Mouse (Mus musculus) v-Abl transformed pro-B cells (cell line): ENCODE measurements around the gene Dlg2.

Experiments
- in situ Hi-C, 2 experiments: fragments of 400-800 bp; cut with MboI; formaldehyde crosslinking; loops; one replicate each; pipeline ENCODE4 v1.15.1; 2025; ENCODE audit not compliant: unreplicated experiment in 2 of 2

Gene Dlg2

DNA sequence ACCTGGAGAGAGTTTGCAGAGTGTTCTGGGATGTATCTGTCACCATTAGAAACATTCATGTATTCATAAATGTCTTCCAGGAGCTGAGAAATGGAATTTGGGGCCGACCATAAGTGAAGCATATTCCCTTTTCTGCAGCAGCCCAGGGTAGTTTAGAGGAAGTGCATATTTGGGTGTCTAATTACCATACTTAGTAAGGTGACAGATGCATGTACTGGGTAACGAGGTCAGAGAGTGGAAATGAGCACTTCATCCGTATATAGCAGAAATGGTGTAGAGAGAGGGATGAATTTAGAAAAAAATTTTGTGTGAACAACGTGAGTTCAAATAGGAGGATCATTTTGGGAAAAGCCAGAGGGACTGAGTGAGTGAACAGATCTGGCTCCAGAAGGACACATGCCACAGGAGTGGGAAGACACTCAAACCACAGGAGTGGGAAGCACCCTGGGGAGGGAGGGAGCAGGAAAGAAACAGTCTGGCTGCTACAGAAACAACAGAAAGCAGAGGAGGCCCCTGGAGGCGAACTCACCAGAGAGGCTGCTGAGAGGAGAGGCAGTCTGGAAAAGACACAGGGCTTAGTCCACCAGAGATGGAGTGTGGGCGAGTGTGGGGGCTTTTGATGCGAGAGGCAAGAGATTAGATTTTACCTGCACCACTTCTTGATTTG, 742.0 kb downstream of the Dlg2 start:
- in situ Hi-C loops, result loop anchor here (25.0 kb wide), 3 partner anchors 981 to 1756 kb away; no protein-coding TSS in a partner anchor

DNA sequence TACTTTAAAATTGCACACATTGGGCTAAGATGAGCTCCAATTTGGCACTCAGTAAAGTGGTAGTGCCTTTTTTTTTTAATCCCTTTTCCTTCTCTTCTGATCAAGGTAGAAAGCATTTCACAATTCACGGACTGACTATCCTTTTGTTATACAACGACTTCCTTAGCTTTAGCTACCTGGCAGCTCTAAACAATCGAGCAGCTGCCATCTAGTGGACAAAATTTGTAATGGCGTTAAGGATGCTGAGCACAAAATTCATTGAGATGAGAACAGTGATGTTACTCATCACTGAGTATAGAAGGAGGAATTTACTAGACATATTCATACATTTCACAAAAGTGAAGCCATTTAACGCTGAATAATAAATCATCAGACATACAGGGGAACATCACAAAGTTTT, 750.0 kb downstream of the Dlg2 start:
- in situ Hi-C loops, result loop anchor here (10.0 to 25.0 kb wide), 4 partner anchors 712 to 1752 kb away; partner anchors contain the start of gene Eed (in 1 of the 2)

DNA sequence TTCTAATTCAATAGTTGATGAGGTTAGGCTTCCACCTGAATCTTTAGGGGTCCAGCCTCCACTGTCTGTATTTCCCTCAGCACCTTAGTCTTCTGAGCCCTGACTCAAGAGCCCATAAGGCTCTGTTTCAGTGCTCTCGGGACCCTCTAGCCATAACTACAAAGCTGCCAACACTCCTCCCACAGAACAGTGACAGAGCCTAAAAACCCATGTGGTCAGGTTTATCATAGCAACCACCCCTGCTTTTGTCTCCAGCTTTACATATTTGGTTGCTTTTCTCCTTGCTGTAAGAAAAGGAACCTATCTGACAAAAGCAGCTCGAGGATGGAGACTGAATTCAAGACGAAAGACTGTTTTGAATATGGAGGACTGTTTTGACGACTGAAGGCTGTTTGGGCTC, 765.2 kb downstream of the Dlg2 start:
- in situ Hi-C loops, result loop anchor here (25.0 kb wide), 2 partner anchors 1229 to 1254 kb away; partner anchors contain the start of gene Eed (in 1 of the 2)

DNA sequence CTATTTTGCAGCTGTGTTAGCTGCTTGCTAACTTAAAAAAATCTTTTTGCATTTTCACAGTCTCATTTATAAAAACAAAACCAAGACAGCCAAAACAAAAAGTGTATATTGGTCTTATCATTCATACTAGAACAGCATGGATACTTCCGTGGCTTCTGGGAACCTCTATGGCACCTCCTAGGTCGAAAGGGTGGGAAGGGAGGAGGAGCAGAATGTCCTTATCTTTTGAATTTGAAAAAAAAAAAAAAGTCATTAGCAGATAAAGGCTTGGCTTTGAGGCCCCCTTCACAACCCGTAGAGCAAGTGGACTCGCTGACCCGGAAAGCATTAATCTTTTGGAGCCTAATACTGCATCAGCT, 785.2 kb downstream of the Dlg2 start:
- in situ Hi-C loops, result no loop called here

DNA sequence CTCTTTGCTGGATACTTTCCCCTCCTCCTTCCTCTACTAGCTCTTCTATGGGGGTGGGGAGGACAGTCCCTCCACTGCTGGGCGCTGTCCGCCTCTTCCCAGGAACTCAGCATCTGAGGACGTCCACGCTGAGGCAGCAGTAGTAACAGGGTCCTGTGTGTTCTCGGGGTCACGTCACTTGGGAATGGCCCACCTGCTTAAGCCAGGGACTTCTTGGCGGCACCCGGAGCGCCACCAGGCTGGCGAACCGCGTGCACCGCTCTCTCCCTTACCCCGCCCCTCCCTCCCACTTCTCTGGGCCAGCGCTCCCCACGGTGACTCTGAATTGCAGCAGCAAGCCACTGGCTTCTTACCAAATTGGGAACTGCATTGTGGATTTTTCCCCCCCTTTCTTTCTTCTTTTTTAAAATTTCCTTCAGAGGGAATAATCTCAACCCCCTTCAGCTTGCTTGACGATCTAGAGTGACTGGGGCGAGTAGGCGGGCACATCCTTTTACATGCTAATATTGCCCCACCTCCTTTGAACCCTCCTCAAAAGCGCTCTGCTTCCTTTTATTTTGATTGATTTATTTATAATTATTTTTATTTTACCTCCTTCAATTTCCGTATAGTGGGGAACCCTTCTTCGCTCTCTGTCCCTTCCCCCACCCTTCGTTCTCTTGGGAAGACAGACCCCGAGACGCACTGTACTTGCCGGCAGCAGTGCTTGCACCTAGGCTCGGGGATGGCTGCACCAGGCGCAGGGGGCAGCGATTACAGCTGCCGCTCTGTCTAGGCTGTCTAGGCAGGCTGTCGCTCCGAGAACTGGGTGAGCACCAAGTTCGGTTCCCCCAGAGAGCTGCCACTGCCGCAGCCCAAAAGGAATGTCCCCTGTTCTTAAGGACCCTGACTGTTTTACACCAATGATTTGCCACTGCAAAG, 785.8 kb downstream of the Dlg2 start:
- in situ Hi-C loops, result no loop called here

DNA sequence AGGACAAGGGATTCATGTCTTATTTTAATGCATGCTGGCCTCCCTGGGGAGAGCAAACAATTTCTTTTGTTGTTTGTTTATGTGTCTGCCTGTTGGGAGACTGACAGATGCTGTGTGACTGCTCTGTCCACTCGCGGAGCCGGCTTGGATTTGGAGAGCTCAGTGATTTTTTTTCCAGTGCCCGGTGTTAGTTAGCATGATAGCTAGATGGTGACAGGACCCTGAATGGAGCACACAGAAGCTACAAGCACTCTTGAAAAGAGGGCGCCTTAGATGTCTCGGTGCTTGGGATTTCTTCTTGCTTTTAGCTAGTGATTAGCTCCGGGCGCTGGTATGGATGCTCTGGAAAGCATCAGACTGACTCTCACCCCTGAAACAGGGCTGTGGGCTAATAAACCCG, 786.5 kb downstream of the Dlg2 start:
- in situ Hi-C loops, result no loop called here

DNA sequence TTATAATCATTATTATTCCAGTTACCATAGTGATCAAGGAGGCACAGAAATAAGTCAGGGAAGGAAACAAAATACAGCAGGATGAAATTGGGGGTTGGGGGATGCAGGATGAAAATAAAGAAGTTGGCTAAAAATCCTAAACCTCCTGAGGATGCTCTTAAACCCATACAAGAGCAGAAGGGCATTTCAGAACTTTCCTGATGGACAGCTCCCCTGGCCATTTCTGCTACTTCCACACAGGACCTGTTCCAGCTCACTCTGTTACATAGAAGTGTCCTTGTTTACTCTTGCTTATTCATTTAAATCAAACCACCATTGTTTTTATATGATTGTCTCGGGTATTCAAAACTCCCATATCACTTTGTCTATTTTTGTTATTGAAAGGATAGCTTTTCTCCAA, 791.3 kb downstream of the Dlg2 start:
- in situ Hi-C loops, result no loop called here

DNA sequence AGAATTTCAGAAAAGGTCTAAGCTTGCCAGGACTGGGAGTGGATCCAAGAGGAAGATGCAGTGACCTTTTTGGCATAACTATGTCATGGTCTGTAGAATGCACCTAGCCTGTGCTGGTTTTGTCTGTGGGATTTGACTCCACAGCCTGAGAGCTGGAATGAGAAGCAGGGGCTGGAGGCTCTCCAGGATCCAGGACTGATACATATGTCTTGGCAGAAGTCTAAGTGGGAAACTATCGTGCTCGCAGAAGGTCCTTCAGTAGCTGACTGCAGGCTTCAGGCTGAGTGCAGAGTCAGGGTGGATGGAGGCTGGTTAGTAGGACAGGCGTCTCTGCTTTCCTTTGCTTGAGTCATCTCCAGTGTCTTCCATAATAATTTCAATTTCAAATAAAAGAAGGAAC, 807.7 kb downstream of the Dlg2 start:
- in situ Hi-C loops, result no loop called here

DNA sequence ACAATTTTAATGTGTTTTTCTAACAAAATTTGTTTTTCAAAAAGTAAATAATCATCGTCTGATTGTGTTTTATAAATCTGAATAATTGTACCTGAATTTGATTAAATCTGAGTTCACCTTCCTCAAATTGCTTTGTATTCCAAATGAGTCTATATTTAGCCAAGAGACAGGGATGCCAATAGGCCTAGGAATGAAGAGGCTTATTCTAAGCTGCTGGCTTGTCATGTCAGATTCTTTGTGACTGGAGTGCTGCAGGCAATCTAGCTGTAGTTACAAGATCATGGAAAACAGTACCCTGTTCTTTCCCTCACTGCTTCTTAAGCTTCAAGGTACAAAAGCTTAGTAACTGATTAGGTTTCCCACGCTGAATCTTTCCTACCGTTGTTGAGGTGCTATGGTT, 811.9 kb downstream of the Dlg2 start:
- in situ Hi-C loops, result no loop called here

DNA sequence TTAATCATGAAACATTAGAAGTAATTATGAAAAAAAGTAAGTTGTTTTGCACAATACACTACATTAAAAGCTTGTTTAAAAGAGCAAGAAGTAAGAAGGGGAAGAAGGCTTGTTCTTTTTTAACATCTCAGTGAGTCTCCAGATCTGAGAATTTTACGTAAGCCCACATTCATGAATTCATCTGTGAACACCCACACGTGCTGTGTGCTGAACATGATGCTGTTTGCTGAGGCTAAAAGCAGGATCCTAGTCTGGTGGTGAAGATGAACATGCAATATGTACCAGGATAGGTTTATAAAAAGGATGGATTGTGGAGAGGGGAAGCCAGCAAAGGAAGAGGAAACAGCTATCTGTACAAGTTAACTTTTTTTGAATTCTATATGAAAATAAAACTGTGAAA, 819.7 kb downstream of the Dlg2 start:
- in situ Hi-C loops, result no loop called here

DNA sequence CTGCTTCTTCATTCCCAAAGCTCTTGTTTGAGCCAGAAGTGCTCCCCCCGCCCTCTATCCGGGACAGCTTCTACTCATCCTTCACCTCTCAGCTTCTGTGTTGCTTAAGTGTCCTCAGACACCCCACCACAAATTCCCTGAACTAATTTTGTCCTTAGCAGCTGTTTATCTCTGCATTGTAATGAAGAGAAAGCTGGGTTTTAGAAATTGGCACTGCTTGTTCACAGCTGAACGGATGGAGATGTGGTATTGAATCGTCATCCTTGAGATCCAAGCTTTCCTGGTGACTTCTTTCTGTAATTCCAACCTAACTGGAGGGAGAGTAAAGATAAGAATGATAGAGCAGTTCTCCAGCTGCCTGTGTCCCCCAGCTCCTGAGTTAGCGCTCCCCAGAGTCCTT, 834.7 kb downstream of the Dlg2 start:
- in situ Hi-C loops, result no loop called here

DNA sequence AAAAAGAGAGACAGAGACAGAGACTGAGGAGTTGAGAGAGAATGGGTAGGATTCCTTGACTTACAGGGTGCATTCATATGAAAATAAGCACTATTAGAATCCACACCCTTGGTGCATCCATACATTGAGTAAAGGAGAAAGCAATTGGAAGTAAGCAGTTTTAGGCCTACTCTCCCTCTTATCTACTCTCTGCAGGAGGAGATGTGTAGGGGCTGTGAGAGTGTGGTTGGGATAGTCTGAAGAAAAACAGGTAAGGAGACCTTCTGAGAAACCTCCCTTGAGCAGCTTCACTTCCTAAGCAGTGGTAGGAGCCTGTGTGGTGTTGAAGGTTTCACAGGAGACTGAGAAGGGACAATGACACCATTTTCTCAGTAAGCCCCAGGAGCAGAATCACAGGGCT, 868.6 kb downstream of the Dlg2 start:
- in situ Hi-C loops, result no loop called here

DNA sequence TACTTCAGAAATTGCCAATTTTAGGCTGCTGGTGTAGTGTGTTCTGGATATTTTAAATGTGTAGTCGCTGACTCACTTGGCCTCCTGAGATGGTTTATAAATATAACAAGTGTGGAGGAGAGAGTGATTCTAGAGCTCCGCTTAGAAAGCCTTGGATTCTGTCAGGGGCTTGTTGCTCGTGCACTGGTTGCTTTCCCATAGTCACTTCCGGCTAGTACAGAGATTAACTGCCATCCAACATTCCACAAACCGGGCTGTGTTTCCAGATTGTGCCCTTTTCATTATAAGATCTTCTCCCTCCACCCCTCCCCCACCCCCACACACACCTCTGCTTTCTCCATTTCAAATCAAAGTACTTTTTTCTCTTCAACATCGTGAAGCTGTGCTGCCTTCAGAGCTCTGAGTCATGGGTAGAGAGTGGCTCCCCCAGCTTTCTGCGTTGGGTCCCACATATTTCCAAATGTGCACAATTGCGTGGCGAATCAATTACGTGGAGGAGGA, 893.4 kb downstream of the Dlg2 start:
- in situ Hi-C loops, result no loop called here

DNA sequence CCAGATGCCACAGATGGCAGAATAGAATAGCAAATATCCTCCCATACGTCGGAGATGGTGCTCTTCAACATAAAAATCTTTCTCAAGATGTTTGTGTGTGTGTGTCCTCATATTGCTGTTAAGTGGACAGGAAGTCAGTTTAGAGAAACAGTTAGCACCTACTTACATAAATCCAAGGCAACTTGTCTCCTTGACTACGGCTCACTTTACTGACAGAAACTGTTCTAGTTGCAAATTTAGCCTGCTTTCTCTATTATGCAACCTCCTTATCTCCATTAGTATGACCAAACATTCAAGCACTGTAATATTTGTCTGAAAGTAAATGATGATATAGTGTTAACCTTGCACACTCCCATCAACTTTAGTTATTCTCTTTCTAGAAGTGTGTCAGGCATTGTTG, 905.8 kb downstream of the Dlg2 start:
- in situ Hi-C loops, result no loop called here

DNA sequence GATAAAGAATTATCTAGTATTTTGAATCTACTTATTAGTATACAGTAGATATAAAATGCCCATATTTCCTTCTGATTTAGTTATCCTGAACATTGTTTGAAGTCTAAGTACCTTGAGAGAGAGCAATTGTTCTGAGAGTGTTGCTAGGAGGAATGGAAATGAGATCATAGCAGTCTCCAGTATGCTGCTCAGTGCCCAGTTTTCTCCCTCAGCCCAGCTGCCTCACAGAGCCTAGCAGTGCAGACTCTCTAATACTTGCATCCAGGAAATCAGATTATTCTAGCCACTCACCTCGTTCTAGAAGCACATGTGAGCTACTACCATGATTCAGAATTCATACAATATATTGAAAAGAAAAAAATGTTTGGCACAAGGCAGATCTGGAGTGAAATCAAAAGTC, 907.4 kb downstream of the Dlg2 start:
- in situ Hi-C loops, result no loop called here

DNA sequence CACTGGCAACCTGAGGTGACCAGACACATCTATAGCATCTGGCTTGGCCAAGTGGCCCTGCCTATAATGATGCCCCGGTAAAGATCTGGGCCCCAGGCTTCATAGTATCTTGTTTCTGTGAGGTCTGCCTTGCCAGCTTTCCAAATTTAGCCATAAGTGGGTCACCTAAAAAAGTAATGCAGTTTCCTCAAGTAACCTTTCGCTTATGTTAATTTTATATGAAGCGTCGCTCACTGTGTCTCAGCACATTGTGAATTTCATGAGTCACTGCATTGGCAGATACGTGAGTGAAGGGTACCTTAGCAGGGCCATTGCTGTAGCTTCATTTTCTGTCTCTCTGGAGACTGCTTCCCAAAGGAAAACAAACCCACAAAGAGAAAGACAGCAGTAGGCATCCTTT, 912.8 kb downstream of the Dlg2 start:
- in situ Hi-C loops, result no loop called here

DNA sequence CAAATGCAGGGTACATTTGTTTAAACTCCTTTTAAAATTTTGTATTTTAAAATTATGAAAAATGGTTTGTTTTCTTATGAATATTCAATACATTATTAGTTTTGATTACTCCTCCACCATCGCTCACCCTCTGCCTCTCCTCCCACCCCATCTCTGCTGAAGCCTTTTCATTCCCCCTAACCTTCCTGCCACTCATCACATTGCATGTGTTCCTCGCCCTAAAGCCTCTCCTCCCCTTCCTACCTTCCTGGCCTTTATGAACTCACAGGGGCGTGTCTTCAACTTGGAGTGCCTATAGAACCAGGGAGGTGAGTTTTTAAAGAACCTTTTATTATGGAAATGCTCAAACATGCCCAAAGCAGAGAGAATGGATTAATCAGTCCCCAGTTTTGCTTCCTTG, 921.4 kb downstream of the Dlg2 start:
- in situ Hi-C loops, result no loop called here

DNA sequence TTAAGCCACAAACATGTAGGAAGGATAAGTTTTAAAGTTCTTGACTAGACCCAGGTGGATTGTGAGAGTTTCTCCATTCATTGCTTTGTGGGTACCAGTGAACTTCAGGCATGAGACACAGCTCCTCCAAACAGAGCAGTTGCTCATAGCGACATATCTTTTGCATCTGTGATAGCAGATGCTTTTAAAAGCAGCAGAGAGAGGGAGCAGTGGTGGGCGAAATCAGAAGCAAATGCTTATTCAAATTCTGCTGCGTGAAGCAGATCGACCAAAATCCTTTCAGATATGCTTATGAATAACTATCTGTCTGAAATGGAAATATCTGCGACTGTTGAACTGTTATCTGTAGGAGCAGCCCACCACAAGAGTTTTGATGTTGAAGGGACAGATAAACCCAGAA, 935.6 kb downstream of the Dlg2 start:
- in situ Hi-C loops, result no loop called here

DNA sequence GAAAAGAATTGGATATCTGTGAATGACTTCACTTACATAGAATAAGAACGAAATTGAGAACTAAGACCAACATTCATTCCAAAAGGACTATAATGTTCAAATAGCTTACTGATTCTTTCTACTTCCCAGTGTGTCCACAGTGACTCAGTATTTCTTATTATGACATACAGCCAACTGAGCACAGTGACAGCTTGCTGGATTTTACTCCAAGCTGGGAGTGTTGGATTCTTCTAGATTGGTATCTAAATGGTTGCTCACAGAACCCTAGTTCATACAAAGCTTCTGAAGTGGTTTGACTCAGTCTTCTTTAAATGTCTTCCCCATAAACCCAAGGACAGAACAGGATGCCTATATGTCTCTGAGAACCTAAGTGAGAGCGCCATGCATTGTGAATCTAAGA, 937.7 kb downstream of the Dlg2 start:
- in situ Hi-C loops, result no loop called here

DNA sequence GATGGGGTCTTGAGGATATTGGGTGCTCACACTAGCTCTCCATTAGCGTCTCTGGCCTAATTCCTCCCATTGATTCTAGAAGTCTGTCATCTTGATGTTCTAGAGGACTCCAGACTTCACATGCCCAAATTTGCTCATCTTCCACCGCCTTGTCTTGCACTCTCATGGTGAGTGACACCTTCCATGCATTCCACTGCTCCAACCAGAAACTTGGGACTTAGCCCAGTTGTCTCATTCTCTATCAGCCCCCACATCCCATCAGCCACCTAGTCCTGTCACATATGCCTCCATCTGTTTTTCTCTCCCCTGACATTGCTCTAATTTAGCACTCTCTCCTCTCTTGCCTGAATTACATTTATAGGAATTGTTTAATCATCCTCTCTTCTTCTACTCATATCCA, 938.3 kb downstream of the Dlg2 start:
- in situ Hi-C loops, result no loop called here

DNA sequence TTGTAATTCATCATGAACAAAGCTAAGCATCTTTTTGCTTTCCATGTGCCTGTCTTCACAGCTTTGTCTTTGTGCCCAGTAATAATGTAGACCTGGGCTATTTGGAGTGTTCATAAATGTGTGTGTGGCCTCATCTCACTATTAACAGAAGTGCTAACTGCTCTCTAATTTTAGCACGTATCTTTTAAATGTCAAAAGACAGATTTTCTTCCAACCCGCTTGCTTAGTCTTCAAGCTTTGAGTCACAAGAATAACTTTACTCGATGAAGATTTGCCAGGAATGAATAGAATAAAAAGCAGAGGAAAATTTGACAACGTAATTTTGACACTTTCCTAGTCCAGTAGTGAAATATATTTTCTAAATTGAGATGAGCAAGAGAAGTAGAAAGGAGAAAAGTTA, 943.7 kb downstream of the Dlg2 start:
- in situ Hi-C loops, result no loop called here

DNA sequence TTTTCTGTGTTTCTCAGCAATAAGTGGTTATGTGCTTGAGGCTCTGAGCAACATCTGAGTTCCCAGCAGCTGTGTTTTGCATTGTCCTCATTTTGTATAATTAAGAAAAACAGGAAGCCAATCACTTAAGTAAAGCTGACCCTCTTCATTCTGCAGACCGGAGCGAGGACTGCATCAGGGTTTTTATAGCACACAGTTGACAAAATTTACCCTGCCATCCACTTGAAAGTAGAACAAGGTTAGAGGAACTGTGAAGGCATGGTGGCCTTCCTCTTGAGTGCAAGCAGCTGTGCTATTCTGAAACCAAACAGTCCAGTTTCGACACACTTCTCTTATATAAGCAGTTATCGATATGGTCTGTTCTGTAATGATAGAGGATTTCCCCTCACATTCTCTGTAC, 947.3 kb downstream of the Dlg2 start:
- in situ Hi-C loops, result no loop called here
